Mouse (Mus musculus) heart, adult 18-20 months (tissue): ENCODE data around the gene Rad21l. TPM values are rescaled to one million over a fixed set of nuclear protein-coding genes. Genes with fewer than 3 reads are reported as not detected.
A peak's percentile ranks its signal among the peaks of the same experiment; 100 is the strongest.
"Not testable (repeated sequence)": the region's sequence is repeated elsewhere in the genome, so short reads cannot be mapped to it uniquely, and the experiment has no call there.

Experiments
- DNase-seq, 2 experiments: peaks; one replicate each; pipeline ENCODE4 v3.0.0; 2021 to 2022; ENCODE audit warnings: mixed read lengths in 1 of 2
- total RNA-seq, 2 experiments: library from RNA; stranded (reverse); gene quantifications; 2 replicates each; pipeline ENCODE4 v1.2.3; 2021

The Rad21l gene
- total RNA-seq, 2 experiments from 2014 or later, result not detected

GRCm38 (mm10) chr2:151629310-151629709, 39.0 kb downstream of the Rad21l start:
- no peak for DNase-seq

DNA sequence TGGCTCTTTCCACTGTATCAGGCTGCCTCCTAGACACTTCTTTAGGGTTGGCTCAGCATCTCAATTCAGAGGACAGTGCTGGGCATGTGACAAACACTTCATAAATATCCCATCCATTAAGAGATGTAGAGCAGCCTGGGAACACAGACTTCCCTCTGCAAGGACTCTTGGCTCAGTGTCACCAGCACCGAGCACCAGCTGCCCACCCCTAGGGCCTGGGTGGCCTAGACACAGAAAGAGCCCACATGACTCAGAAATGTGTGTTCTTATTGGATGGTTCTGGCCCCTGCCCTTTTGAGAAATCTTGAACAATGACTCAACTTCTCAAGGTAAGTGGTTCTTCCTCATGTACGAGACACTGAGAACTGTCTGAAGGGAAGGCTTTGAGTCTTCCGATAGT, 40.3 kb downstream of the Rad21l start:
- DNase-seq, result no peak

GRCm38 (mm10) chr2:151626296-151626695, 42.0 kb downstream of the Rad21l start:
- DNase-seq, result no peak

GRCm38 (mm10) chr2:151623776-151624175, 44.6 kb downstream of the Rad21l start:
- DNase-seq, result no peak

- DNase-seq, result peak; percentile 14 to 33
Observed at GRCm38 (mm10) chr2:151616551-151617329, 51.6 kb downstream of the Rad21l start.

GRCm38 (mm10) chr2:151615779-151616178, 52.6 kb downstream of the Rad21l start:
- DNase-seq, result not testable (repeated sequence)

GRCm38 (mm10) chr2:151609974-151610373, 58.4 kb downstream of the Rad21l start:
- no peak for DNase-seq

- no peak for DNase-seq
Observed at GRCm38 (mm10) chr2:151608435-151608834, 59.9 kb downstream of the Rad21l start.

GRCm38 (mm10) chr2:151605437-151605987, 62.8 kb downstream of the Rad21l start:
- DNase-seq, result no peak

DNA sequence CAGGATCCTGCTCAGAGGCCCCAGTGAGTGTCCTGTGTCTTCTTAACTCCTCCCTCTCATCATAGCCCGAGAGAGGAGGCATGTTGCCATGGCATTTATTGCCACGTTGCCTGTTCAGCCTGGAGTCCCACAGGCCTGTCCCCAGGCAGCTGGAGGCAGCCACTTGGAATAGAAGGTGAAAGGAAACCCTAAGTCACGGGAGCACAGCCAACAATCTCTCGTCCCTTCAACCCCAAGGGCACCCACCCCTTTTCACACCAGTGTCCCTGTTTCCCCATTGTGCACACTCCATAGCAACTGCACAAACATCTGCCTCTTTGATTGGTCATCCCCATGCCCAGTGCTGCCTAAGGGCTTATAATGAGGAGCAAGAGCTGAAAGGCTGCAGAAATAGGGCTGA, 64.7 kb downstream of the Rad21l start:
- no peak for DNase-seq

DNA sequence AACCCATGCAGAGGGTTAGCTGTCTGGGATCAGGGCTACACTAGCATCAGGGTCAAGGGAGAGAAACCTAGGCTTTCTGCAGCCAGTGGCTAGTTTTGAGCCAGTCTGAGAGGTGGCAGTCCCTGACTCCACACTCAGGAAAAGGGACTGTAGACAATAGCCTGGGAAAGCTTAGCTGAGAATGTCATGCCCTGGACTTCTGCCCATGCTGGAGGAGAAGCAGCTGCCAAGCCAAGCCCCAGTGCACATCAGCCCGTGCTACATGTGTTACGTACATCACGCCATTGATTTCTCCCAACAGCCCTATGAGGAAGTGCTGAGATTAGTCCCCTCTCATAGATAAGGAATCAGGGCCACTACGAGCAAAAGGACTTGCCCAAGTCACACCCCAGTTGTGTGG, 66.2 kb downstream of the Rad21l start:
- no peak for DNase-seq

DNA sequence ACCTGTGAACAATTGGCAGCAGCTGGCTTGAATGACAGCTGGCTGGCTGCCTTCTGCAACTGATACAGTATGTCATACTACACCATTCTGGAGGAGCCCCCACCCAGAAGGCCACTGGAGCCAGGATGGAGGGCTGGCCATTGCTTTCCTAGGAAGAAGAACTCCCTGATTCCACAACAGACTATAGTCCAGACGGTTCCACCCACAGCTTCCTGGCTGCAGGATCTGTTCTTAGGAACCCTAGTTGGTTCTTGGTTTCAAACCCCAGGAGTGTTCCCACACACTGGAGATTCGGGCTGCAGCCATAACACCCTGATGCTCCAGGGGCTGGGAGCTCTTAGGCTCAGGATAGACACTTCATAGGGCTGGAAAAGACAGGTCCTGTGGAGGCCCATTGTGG, 70.3 kb downstream of the Rad21l start:
- DNase-seq, result no peak

Other genes with a start within 250 kb of the Rad21l start
- not detected for gene 4921509C19Rik, start 192.4 kb downstream of the Rad21l start, total RNA-seq
- gene Nsfl1c, start 174.4 kb downstream of the Rad21l start, total RNA-seq, result 10 to 100 TPM; 79.4 to 84.5 TPM
- 100 to 1,000 TPM; 200 to 226 TPM for gene Fkbp1a, start 126.0 kb downstream of the Rad21l start, total RNA-seq
- gene Sdcbp2, start 95.9 kb downstream of the Rad21l start, total RNA-seq, result 1 to 10 TPM; 2.8 to 2.9 TPM
- gene Snph, start 35.9 kb downstream of the Rad21l start, total RNA-seq, result 1 to 10 TPM; 4.7 to 4.9 TPM
- 1 to 10 TPM; 6.5 to 7.2 TPM for gene Tmem74b, start 33.5 kb upstream of the Rad21l start, total RNA-seq
- gene Psmf1, start 75.7 kb upstream of the Rad21l start, total RNA-seq, result 10 to 100 TPM; 21.1 to 26.3 TPM
- not detected for gene Rspo4, start 174.4 kb upstream of the Rad21l start, total RNA-seq
- under 1 TPM; 0.28 to 0.35 TPM for gene Angpt4, start 242.7 kb upstream of the Rad21l start, total RNA-seq